Mouse (Mus musculus) embryonic fibroblast, embryonic 13.5 days (primary cell): ENCODE results near the gene Dydc2.

ENCODE experiments used
- CTCF ChIP-seq: IDR thresholded peaks from 2 replicates; pipeline ENCODE4 v1.5.1; 2011; ENCODE audit warnings: mild to moderate bottlenecking, control low read depth, low read length, moderate library complexity, borderline replicate concordance; ENCODE audit not compliant: insufficient read depth
- POLR2A ChIP-seq: IDR thresholded peaks from 2 replicates; pipeline ENCODE4 v1.6.1; 2011; ENCODE audit warnings: low read depth, mild to moderate bottlenecking, control low read depth, low read length, moderate library complexity

- TF ChIP-seq CTCF (no peak), POLR2A (no peak)
Measured at GRCm38 (mm10) chr14:41008138-41008537, 60.9 kb downstream of the Dydc2 start.
